In the genomic region with DNA sequence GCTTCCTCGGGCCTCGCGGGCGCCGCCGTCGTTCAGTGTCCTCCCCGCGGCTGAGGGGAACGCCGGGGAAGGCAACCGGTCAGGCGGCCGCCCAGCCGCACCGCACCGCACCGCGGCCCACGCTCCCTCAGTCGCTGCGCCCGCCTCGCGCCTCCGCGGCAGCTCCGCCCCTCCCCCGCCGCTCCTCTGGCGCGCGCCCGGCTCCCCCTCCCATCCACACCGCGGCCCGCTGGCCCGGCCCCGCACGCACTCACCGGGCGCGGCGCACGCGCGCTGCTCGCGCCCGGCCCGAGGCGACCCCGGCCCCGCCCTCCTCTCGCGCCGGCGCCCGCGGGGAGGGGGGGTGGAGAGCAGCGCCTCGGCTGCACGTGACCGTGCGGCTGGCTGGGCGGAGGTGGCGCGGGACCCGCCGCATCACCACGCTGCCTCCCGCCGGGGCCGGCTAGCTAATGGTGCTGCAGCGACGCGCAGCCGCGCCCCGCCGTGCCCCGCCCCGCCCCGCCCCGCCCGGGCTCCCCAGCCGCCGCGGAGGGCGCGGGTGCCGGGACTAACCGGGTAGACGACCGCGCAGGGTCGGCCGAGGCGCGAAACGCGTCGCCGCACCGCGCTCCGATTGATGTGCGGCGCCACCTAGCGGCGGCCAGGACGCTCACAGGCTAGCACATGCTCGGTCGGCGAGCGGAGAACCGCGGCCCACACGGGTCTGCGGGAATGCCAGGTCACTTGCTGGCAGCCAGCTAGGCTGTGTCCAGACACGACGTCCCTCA, we compare ENCODE assay signal across 8 mouse cellular contexts. TPM values are rescaled to one million over a fixed set of nuclear protein-coding genes. Genes with fewer than 3 reads are reported as not detected.
DNase-seq lines count a peak whose midpoint lies in the region; ATAC-seq and TF ChIP-seq lines count a peak whose summit lies in the region.

Rev1 (minus strand) TSS at position 301 of the 767 bp plus-strand sequence.

- TF ChIP-seq CTCF in small intestine, adult 2 months (IDR thresholded peaks at IDR 0.05; ENCODE audit: extremely low read depth, insufficient read length, insufficient replicate concordance, low read depth, low read length): peak; percentile 79

- H3K4me2 ChIP-seq in embryonic facial prominence, embryonic 12.5 days (replicated peaks): peak within 1 kb of the TSS; percentile 86
- peak within 1 kb of the TSS; percentile 87 for H3K4me2 ChIP-seq in limb, embryonic 11.5 days (ENCODE audit: low read depth, severe bottlenecking)
- H3K4me2 ChIP-seq in midbrain, embryonic 13.5 days (replicated peaks): peak within 1 kb of the TSS; percentile 93

- TF ChIP-seq POLR2A in small intestine, adult 2 months (IDR thresholded peaks at IDR 0.05; ENCODE audit: low read depth, low read length): no peak; the same call in 1 of the 2 replicates

- H3K27me3 ChIP-seq in embryonic facial prominence, embryonic 12.5 days: no peaks in the 10 kb centered on the region
- no peaks in the 10 kb centered on the region for H3K27me3 ChIP-seq in limb, embryonic 11.5 days (ENCODE audit: control insufficient read depth, insufficient read depth, low read length)
- no peaks in the 10 kb centered on the region for H3K27me3 ChIP-seq in midbrain, embryonic 13.5 days
- no peaks in the 10 kb centered on the region for H3K27me3 ChIP-seq in small intestine, adult 2 months (ENCODE audit: control insufficient read depth, insufficient read depth, low read length)

- WGBS in embryonic facial prominence, embryonic 12.5 days: under 1% methylated on average over 66 of the region's 122 CpGs
- under 1% methylated on average over 69 of the region's 122 CpGs for WGBS in limb, embryonic 11.5 days
- under 1% methylated on average over 75 of the region's 122 CpGs for WGBS in midbrain, embryonic 13.5 days
- whole genome bisulfite sequencing in small intestine, adult 2 months: 1% methylated on average over 113 of the region's 122 CpGs

- peak within 1 kb of the TSS; percentile 79 for H3K4me3 ChIP-seq in embryonic facial prominence, embryonic 12.5 days
- peak within 1 kb of the TSS; percentile 87 for H3K4me3 ChIP-seq in limb, embryonic 11.5 days (ENCODE audit: low read depth, low read length)
- H3K4me3 ChIP-seq in midbrain, embryonic 13.5 days (replicated peaks): peak within 1 kb of the TSS; percentile 88
- H3K4me3 ChIP-seq in small intestine, adult 2 months (ENCODE audit: low read depth, low read length): peak within 1 kb of the TSS; percentile 84

- no peaks in the 10 kb centered on the region for H3K9me3 ChIP-seq in embryonic facial prominence, embryonic 12.5 days
- H3K9me3 ChIP-seq in limb, embryonic 11.5 days (ENCODE audit: control insufficient read depth, low read length): no peaks in the 10 kb centered on the region
- no peaks in the 10 kb centered on the region for H3K9me3 ChIP-seq in midbrain, embryonic 13.5 days

- peak; percentile 94 for ATAC-seq in embryonic facial prominence, embryonic 12.5 days (ENCODE audit: insufficient number of reproducible peaks, insufficient read depth, low FRiP score, low TSS enrichment)
- peak; percentile 95 for ATAC-seq in limb, embryonic 11.5 days (ENCODE audit: insufficient number of reproducible peaks, low FRiP score, low TSS enrichment, low read depth)
- ATAC-seq in midbrain, embryonic 13.5 days: peak; percentile 96

- H3K27ac ChIP-seq in embryonic facial prominence, embryonic 12.5 days: peak within 1 kb of the TSS; percentile 91
- H3K27ac ChIP-seq in limb, embryonic 11.5 days (replicated peaks; ENCODE audit: low read depth, low read length): peak within 1 kb of the TSS; percentile 89
- peak within 1 kb of the TSS; percentile 96 for H3K27ac ChIP-seq in midbrain, embryonic 13.5 days
- peak within 1 kb of the TSS; percentile 38 for H3K27ac ChIP-seq in small intestine, adult 2 months (ENCODE audit: insufficient read depth, low read depth, low read length)

- peak; percentile 80 for DNase-seq in 3T3-L1 (ENCODE audit: low read depth, low spot score)
- DNase-seq in adrenal gland, postnatal 36 days: peak; percentile 94 to 98
- DNase-seq in heart, adult 18-20 months: peak; percentile 91 to 96
- DNase-seq in kidney, adult 18-20 months: peak; percentile 94
- DNase-seq in limb, embryonic 11.5 days (ENCODE audit: low spot score): peak; percentile 91

- peak within 1 kb of the TSS; percentile 94 for H3K9ac ChIP-seq in embryonic facial prominence, embryonic 12.5 days
- peak within 1 kb of the TSS; percentile 89 for H3K9ac ChIP-seq in limb, embryonic 11.5 days (ENCODE audit: low read length)
- peak within 1 kb of the TSS; percentile 91 for H3K9ac ChIP-seq in midbrain, embryonic 13.5 days (replicated peaks)

- peaks cover 10% of the 10 kb centered on the region for H3K4me1 ChIP-seq in embryonic facial prominence, embryonic 12.5 days
- peaks cover 11% of the 10 kb centered on the region; the same call in 1 of the 2 replicates for H3K4me1 ChIP-seq in limb, embryonic 11.5 days (ENCODE audit: control insufficient read depth, insufficient read depth, low read length)
- peaks cover 30% of the 10 kb centered on the region for H3K4me1 ChIP-seq in midbrain, embryonic 13.5 days (replicated peaks)
- peaks cover 3% of the 10 kb centered on the region; the same call in 1 of the 2 replicates for H3K4me1 ChIP-seq in small intestine, adult 2 months (ENCODE audit: control insufficient read depth, insufficient read depth, insufficient read length, low read length)

- no peaks in the 10 kb centered on the region for H3K36me3 ChIP-seq in embryonic facial prominence, embryonic 12.5 days
- H3K36me3 ChIP-seq in limb, embryonic 11.5 days (ENCODE audit: control insufficient read depth, insufficient read depth, low read length): 0 out of 2 replicates have a peak, but pooled peaks cover 2% of the 10 kb centered on the region
- H3K36me3 ChIP-seq in midbrain, embryonic 13.5 days: no peaks in the 10 kb centered on the region
- H3K36me3 ChIP-seq in small intestine, adult 2 months (ENCODE audit: control insufficient read depth, insufficient read depth, low read length): no peaks in the 10 kb centered on the region

RNA-seq across cellular contexts. Expression of gene Rev1, which starts in this region (rescaled TPM):
- total RNA-seq in adrenal gland, postnatal 36 days (2021): 10 to 100 TPM; 22.4 to 23.5 TPM
- polyA plus RNA-seq in embryonic facial prominence, embryonic 12.5 days (2016; fragmentation: Nextera tagmentation; extraction: Ambion mirVana): 48.6 and 49.5 TPM in 2 replicates
- total RNA-seq in heart, adult 18-20 months (2021): 10 to 100 TPM; 14.1 to 14.5 TPM
- 31.7 and 36.1 TPM in 2 replicates for polyA plus RNA-seq in limb, embryonic 11.5 days (2014; fragmentation: Nextera tagmentation; extraction: Ambion mirVana)
- polyA plus RNA-seq in midbrain, embryonic 13.5 days (2015; fragmentation: Nextera tagmentation; extraction: Ambion mirVana): 37.5 and 43.7 TPM in 2 replicates
- 1.4 and 1.5 TPM in 2 replicates for polyA plus RNA-seq in small intestine, adult 2 months (2012; rRNA removed)

Comparison
In these comparisons a context has a peak if more than half of its experiments do, and no peak if none do; other contexts are left out.
1. Peak in every context shown above with its lines: DNase-seq, ATAC-seq, H3K4me3 ChIP-seq and H3K27ac ChIP-seq.
2. RNA of gene Rev1 (polyA plus RNA-seq): 48.6 to 49.5 TPM in embryonic facial prominence, embryonic 12.5 days, 37.5 to 43.7 TPM in midbrain, embryonic 13.5 days and 31.7 to 36.1 TPM in limb, embryonic 11.5 days; 1.4 to 1.5 TPM in small intestine, adult 2 months; every median in the first group is over 10 times any median in the second.
3. H3K27ac ChIP-seq: peak in every context shown above with its lines; median percentile 96 in midbrain, embryonic 13.5 days; 91 in embryonic facial prominence, embryonic 12.5 days; 89 in limb, embryonic 11.5 days; 38 in small intestine, adult 2 months.